Mouse (Mus musculus): Measurements from ENCODE around the gene Nhlrc1. TPM values are rescaled to one million over a fixed set of nuclear protein-coding genes. Genes with fewer than 3 reads are reported as not detected.

Nhlrc1 gene
- polyA plus RNA-seq, 1 experiment from 2014 or later = 4.3 TPM

- Histone ChIP-seq H3K9me3 (no peaks in the 10 kb centered on the region), H3K27me3 (no peaks in the 10 kb centered on the region), H3K36me3 (no peaks in the 10 kb centered on the region), H3K4me2 (replicated peaks) (peak overlapping the region; percentile 92), H3K27ac (no peak overlapping the region), H3K4me3 (peak overlapping the region; percentile 85), H3K4me1 (peaks cover 14% of the 10 kb centered on the region), H3K9ac (no peak overlapping the region)
- no peak for ATAC-seq (ENCODE audit: low FRiP score, low read depth)
- 53% methylated on average over 8 of the region's 8 CpGs for WGBS
Observed at GRCm38 (mm10) chr13:47042024-47042633, 27.5 kb upstream of the Nhlrc1 start.

DNA sequence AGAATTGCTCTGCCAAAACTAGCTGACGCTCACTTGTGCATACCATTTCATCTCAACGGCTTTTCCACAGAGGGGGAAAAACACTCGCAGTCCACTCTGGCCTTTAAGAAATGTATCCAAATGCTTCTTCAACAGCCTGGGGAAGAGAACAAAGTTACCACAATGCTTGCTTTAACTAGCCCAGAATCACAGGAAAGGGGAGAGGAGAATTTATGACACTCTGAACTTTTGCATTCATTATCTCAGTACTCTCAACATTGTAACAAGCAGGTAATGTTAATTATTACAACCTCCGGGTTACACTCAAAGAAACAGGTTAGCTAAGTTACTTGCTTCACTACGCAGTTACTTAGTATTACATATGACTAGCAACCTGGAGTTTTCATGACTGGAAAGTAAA is 25.4 kb upstream of the Nhlrc1 start:
- no peak for ATAC-seq (ENCODE audit: low FRiP score, low read depth)
- H3K27me3 ChIP-seq = no peaks in the 10 kb centered on the region
- H3K4me3 ChIP-seq = no peak overlapping the region
- WGBS = 88% methylated on average over 5 of the region's 5 CpGs
- H3K9me3 ChIP-seq = no peaks in the 10 kb centered on the region
- H3K9ac ChIP-seq = no peak overlapping the region
- no peak overlapping the region for H3K4me2 ChIP-seq (replicated peaks)
- H3K4me1 ChIP-seq = peaks cover 10% of the 10 kb centered on the region
- no peak overlapping the region for H3K27ac ChIP-seq
- H3K36me3 ChIP-seq = no peaks in the 10 kb centered on the region

DNA sequence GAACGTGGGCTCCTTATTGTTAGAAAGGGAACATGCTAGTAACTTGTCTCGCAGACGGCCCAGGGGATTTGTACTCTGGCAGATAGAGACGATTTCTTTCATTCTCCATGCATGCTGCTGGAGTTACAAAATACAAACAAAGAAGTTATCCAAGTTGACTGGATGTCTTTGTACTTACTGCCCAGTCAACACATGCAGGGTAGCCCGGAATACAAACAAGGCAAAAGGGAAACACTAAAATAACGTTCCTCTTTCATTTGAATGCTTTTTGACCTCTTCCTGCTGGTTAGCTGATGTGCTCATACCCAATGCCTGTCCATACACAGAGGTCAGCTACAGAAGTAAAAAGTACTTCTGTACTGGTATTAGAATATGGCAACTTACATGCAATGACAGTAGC is 23.3 kb upstream of the Nhlrc1 start:
- H3K4me2 ChIP-seq (replicated peaks) = no peak overlapping the region
- H3K27ac ChIP-seq = no peak overlapping the region
- ATAC-seq (ENCODE audit: low FRiP score, low read depth) = no peak
- no peak overlapping the region for H3K9ac ChIP-seq
- WGBS = 91% methylated on average over 6 of the region's 6 CpGs
- H3K4me1 ChIP-seq = peaks cover 4% of the 10 kb centered on the region; the same call in 1 of the 2 replicates
- H3K36me3 ChIP-seq = no peaks in the 10 kb centered on the region
- no peak overlapping the region for H3K4me3 ChIP-seq
- H3K9me3 ChIP-seq = no peaks in the 10 kb centered on the region
- no peaks in the 10 kb centered on the region for H3K27me3 ChIP-seq

DNA sequence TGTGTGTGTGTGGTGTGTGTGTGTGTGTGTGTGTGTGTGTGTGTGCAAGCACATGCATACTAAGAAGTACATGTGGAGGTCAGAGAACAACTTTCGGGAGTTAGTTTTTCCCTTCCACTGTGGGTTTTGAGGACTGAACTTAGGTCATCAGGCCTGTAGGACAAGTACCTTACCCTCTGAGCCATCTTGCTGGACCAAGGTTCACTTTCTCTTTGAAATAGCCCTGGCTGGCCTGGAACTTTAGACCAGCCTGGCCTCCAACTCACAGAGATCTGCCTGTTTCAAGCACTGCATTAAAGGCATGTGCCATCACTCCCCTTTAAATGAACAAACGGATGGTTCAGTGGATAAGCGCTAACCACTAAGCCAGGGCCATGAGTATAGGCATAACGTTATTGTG is 19.0 kb upstream of the Nhlrc1 start:
- H3K9ac ChIP-seq = no peak overlapping the region
- no peak overlapping the region for H3K4me3 ChIP-seq
- 0 out of 2 replicates have a peak, but pooled peaks cover 7% of the 10 kb centered on the region for H3K36me3 ChIP-seq
- WGBS = 88% methylated on average over 4 of the region's 4 CpGs
- ATAC-seq (ENCODE audit: low FRiP score, low read depth) = no peak
- no peaks in the 10 kb centered on the region for H3K9me3 ChIP-seq
- peaks cover 8% of the 10 kb centered on the region; the same call in 1 of the 2 replicates for H3K4me1 ChIP-seq
- no peak overlapping the region for H3K4me2 ChIP-seq (replicated peaks)
- H3K27me3 ChIP-seq = no peaks in the 10 kb centered on the region
- no peak overlapping the region for H3K27ac ChIP-seq

GRCm38 (mm10) chr13:47030376-47031107 is 15.9 kb upstream of the Nhlrc1 start:
- ATAC-seq (ENCODE audit: low FRiP score, low read depth) = no peak
- H3K4me3 ChIP-seq = no peak overlapping the region
- WGBS = 81% methylated on average over 17 of the region's 17 CpGs
- H3K9ac ChIP-seq = no peak overlapping the region
- no peaks in the 10 kb centered on the region for H3K9me3 ChIP-seq
- H3K27me3 ChIP-seq = no peaks in the 10 kb centered on the region
- H3K27ac ChIP-seq = no peak overlapping the region
- H3K36me3 ChIP-seq = peaks cover 7% of the 10 kb centered on the region; the same call in 1 of the 2 replicates
- H3K4me2 ChIP-seq (replicated peaks) = no peak overlapping the region
- H3K4me1 ChIP-seq = peaks cover 8% of the 10 kb centered on the region; the same call in 1 of the 2 replicates

GRCm38 (mm10) chr13:47020798-47021197 is 6.1 kb upstream of the Nhlrc1 start:
- no peaks in the 10 kb centered on the region for H3K4me1 ChIP-seq
- H3K36me3 ChIP-seq = no peaks in the 10 kb centered on the region; the same call in 1 of the 2 replicates
- no peak overlapping the region for H3K27ac ChIP-seq
- ATAC-seq (ENCODE audit: low FRiP score, low read depth) = no peak
- no peak overlapping the region for H3K4me3 ChIP-seq
- no peak overlapping the region for H3K4me2 ChIP-seq (replicated peaks)
- no peaks in the 10 kb centered on the region for H3K9me3 ChIP-seq
- H3K9ac ChIP-seq = no peak overlapping the region
- 63% methylated on average over 7 of the region's 7 CpGs for whole genome bisulfite sequencing
- H3K27me3 ChIP-seq = no peaks in the 10 kb centered on the region; the same call in 1 of the 2 replicates

- no peak overlapping the region for H3K27ac ChIP-seq
- ATAC-seq (ENCODE audit: low FRiP score, low read depth) = no peak
- H3K4me1 ChIP-seq = no peaks in the 10 kb centered on the region
- H3K9me3 ChIP-seq = no peaks in the 10 kb centered on the region
- H3K4me2 ChIP-seq (replicated peaks) = no peak overlapping the region
- 84% methylated on average over 7 of the region's 7 CpGs for WGBS
- H3K36me3 ChIP-seq = no peaks in the 10 kb centered on the region
- no peak overlapping the region for H3K4me3 ChIP-seq
- no peak overlapping the region for H3K9ac ChIP-seq
- no peaks in the 10 kb centered on the region; the same call in 1 of the 2 replicates for H3K27me3 ChIP-seq
Observed at GRCm38 (mm10) chr13:47019774-47020173, 5.1 kb upstream of the Nhlrc1 start.

DNA sequence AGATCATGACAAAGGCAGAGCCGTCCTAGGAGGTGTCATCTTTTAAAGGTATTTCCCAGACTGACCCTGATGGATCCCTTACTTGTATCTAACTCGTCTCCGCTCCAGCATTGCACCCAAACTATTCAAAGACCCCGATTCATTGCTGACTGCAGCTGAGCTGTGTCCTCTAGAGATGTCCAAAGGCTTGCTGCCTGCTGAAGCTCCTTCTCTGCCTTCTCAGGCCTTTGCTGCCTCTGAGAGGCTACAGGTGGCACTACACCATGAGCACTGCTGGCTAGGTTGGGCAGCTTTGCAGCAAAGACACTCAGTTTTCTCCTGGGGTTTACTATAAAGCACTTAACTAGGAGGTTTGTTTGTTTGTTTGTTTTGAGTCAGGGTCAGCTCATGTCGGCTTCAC is 2.6 kb upstream of the Nhlrc1 start:
- Histone ChIP-seq H3K4me2 (replicated peaks) (no peak overlapping the region), H3K36me3 (no peaks in the 10 kb centered on the region), H3K4me1 (peaks cover 3% of the 10 kb centered on the region), H3K27ac (no peak overlapping the region), H3K27me3 (peaks cover 20% of the 10 kb centered on the region), H3K9ac (no peak overlapping the region), H3K9me3 (peaks cover 8% of the 10 kb centered on the region; the same call in 1 of the 2 replicates), H3K4me3 (no peak overlapping the region)
- WGBS = 43% methylated on average over 5 of the region's 5 CpGs
- ATAC-seq (ENCODE audit: low FRiP score, low read depth) = peak; percentile 68; the same call in 1 of the 2 replicates

- Histone ChIP-seq H3K27ac (no peak overlapping the region), H3K4me1 (peaks cover 3% of the 10 kb centered on the region), H3K9me3 (peaks cover 28% of the 10 kb centered on the region), H3K4me3 (peak overlapping the region; percentile 63), H3K36me3 (peaks cover 5% of the 10 kb centered on the region; the same call in 1 of the 2 replicates), H3K9ac (peak overlapping the region; percentile 27; the same call in 1 of the 2 replicates), H3K27me3 (peaks cover 20% of the 10 kb centered on the region), H3K4me2 (replicated peaks) (peak overlapping the region; percentile 99)
- WGBS = 60% methylated on average over 5 of the region's 5 CpGs
- no peak for ATAC-seq (ENCODE audit: low FRiP score, low read depth)
Observed at GRCm38 (mm10) chr13:47015195-47015501, 498 bp upstream of the Nhlrc1 start.

DNA sequence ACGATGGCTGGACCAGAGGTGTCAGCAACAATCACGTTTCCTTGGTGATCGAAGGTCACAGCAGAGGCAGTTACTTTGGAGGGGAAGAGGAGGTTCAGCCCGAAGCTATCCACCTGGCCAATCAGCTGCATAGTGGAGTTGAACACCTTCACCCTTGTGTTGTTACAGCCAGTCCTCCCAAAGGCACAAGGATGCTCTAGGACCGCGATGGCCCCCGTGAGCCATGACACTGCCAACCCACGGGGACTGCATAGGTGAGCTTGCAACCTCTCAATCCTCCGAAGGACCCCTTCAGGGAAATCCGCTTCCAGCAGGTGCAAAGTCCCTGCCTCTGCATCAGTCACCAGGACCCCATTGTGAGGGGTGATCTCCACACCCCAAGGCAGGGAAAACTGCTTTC is 910 bp downstream of the Nhlrc1 start:
- 64% methylated on average over 10 of the region's 10 CpGs for WGBS
- no peak for ATAC-seq (ENCODE audit: low FRiP score, low read depth)
- no peak overlapping the region for H3K9ac ChIP-seq

DNA sequence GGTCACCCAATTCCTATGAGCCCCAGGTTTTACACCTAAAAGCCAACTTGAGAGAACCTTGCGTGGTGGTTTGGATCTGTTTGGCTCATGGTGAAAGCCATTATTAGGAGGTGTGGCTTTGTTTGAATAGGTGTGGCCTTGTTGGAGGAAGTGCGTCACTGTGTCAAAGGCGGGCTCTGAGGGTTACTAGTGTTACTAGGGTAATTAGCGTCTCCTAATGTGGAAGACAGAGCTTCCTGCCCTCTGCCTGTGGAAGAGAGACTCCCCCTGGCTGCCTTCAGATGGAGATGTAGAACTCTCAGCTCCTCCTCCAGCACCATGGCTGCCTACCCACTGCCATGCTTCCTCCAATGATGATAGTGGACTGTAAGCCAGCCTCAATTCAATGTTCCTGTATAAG is 13.1 kb downstream of the Nhlrc1 start:
- 0 out of 2 replicates have a peak, but pooled peaks cover 5% of the 10 kb centered on the region for H3K9me3 ChIP-seq
- no peak overlapping the region for H3K9ac ChIP-seq
- H3K4me2 ChIP-seq (replicated peaks) = no peak overlapping the region
- WGBS = 86% methylated on average over 4 of the region's 4 CpGs
- no peaks in the 10 kb centered on the region for H3K27me3 ChIP-seq
- no peaks in the 10 kb centered on the region for H3K36me3 ChIP-seq
- no peak for ATAC-seq (ENCODE audit: low FRiP score, low read depth)
- no peak overlapping the region for H3K27ac ChIP-seq
- no peaks in the 10 kb centered on the region for H3K4me1 ChIP-seq
- no peak overlapping the region for H3K4me3 ChIP-seq

More for the DNA sequence above, 910 bp downstream of the Nhlrc1 start:
- Histone ChIP-seq H3K4me2 (replicated peaks) (peak overlapping the region; percentile 99), H3K36me3 (peaks cover 5% of the 10 kb centered on the region; the same call in 1 of the 2 replicates), H3K4me1 (peaks cover 3% of the 10 kb centered on the region), H3K27ac (no peak overlapping the region), H3K27me3 (peaks cover 20% of the 10 kb centered on the region), H3K4me3 (peak overlapping the region; percentile 63), H3K9me3 (peaks cover 37% of the 10 kb centered on the region)

GRCm38 (mm10) chr13:46999498-46999897 is 15.2 kb downstream of the Nhlrc1 start:
- Histone ChIP-seq H3K27me3 (no peaks in the 10 kb centered on the region), H3K9ac (no peak overlapping the region), H3K4me3 (no peak overlapping the region), H3K9me3 (no peaks in the 10 kb centered on the region), H3K27ac (no peak overlapping the region), H3K36me3 (no peaks in the 10 kb centered on the region), H3K4me1 (no peaks in the 10 kb centered on the region), H3K4me2 (replicated peaks) (no peak overlapping the region)
- ATAC-seq (ENCODE audit: low FRiP score, low read depth) = no peak
- 64% methylated on average over 5 of the region's 5 CpGs for WGBS
